ENCODE assay signal across 25 mouse cellular contexts in the genomic region with DNA sequence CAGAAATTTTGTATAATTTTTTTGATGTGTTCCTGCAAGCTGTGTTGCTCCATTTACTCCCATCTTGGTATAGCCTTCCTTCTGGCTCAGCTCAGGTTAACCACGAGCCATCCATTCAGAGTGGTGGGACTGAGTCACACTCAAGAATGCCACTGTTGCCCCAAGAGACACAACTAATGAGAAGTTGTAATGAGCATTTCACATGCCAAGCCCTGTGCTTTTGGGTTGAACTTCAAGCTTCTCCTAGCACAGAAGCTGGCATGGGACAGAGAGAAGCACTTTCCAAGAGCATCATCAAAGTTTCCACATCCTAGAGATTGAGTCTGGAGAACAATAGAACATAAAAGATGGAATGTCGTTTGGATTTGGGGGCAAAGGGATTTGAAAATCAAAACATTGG.
DNase-seq lines count a peak whose midpoint lies in the region; ATAC-seq and TF ChIP-seq lines count a peak whose summit lies in the region.
"Had no signal": no experiment of that assay in that cellular context is flagged by ENCODE, and none has a peak within 500 bp of the region (broad histone marks: within the 10 kb centered on the region; RNA-seq: fewer than 3 reads in every experiment).

No protein-coding gene starts in this region.

- no peak for TF ChIP-seq POLR2A in embryonic fibroblast, embryonic 13.5 days (IDR thresholded peaks at IDR 0.05; ENCODE audit: low read depth, low read length)

- H3K79me3 ChIP-seq in C2C12 (ENCODE audit: low read depth) = no peaks in the 10 kb centered on the region

- H3K36me3 ChIP-seq in C2C12 (ENCODE audit: control insufficient read depth, insufficient read depth) = peaks cover 6% of the 10 kb centered on the region
- H3K36me3 ChIP-seq in kidney, embryonic 16.5 days (ENCODE audit: insufficient read depth, low read length) = no peaks in the 10 kb centered on the region
- H3K36me3 ChIP-seq: embryonic facial prominence, embryonic 13.5 days; embryonic facial prominence, embryonic 15.5 days; forebrain, embryonic 10.5 days; forebrain, embryonic 12.5 days had no signal

- no peak overlapping the region for H3ac ChIP-seq in C2C12 (ENCODE audit: control insufficient read depth, insufficient read length, low read depth)

- no peak overlapping the region for H3K9ac ChIP-seq in kidney, embryonic 16.5 days (replicated peaks; ENCODE audit: low read length)
- H3K9ac ChIP-seq: embryonic facial prominence, embryonic 13.5 days; embryonic facial prominence, embryonic 15.5 days; forebrain, embryonic 12.5 days had no signal

- H3K27ac ChIP-seq in embryonic fibroblast, embryonic 13.5 days (ENCODE audit: insufficient read depth, low read length) = peak overlapping the region; percentile 86
- no peak overlapping the region for H3K27ac ChIP-seq in kidney, embryonic 16.5 days (ENCODE audit: low read length)
- H3K27ac ChIP-seq: embryonic facial prominence, embryonic 15.5 days; forebrain, embryonic 10.5 days; forebrain, embryonic 12.5 days had no signal

- H3K27me3 ChIP-seq in C2C12 (ENCODE audit: control insufficient read depth, insufficient read depth, insufficient read length) = no peaks in the 10 kb centered on the region
- H3K27me3 ChIP-seq in kidney, embryonic 16.5 days (ENCODE audit: insufficient read depth, low read length) = no peaks in the 10 kb centered on the region
- H3K27me3 ChIP-seq: embryonic facial prominence, embryonic 13.5 days; embryonic facial prominence, embryonic 15.5 days; forebrain, embryonic 12.5 days had no signal

- WGBS in kidney, embryonic 16.5 days = 67% methylated on average over 2 of the region's 2 CpGs

- H3K9me3 ChIP-seq in kidney, embryonic 16.5 days (ENCODE audit: low read length) = no peaks in the 10 kb centered on the region
- H3K9me3 ChIP-seq: embryonic facial prominence, embryonic 13.5 days; embryonic facial prominence, embryonic 15.5 days; forebrain, embryonic 10.5 days; forebrain, embryonic 12.5 days had no signal

- peaks cover 39% of the 10 kb centered on the region for H3K4me1 ChIP-seq in embryonic fibroblast, embryonic 13.5 days (ENCODE audit: control insufficient read depth, insufficient read depth, low read length)
- no peaks in the 10 kb centered on the region for H3K4me1 ChIP-seq in kidney, embryonic 16.5 days (ENCODE audit: insufficient read depth, low read length)
- H3K4me1 ChIP-seq: forebrain, embryonic 12.5 days had no signal

- no peak overlapping the region for H3K4me2 ChIP-seq in kidney, embryonic 16.5 days (replicated peaks; ENCODE audit: low read depth, low read length)
- H3K4me2 ChIP-seq: embryonic facial prominence, embryonic 13.5 days; embryonic facial prominence, embryonic 15.5 days; forebrain, embryonic 12.5 days had no signal

- no peak for TF ChIP-seq CTCF in C2C12 (IDR thresholded peaks at IDR 0.05; ENCODE audit: control insufficient read depth, insufficient read depth, insufficient read length)
- no peak for TF ChIP-seq CTCF in embryonic fibroblast, embryonic 13.5 days (IDR thresholded peaks at IDR 0.05; ENCODE audit: borderline replicate concordance, insufficient read depth, low read length)

- DNase-seq in 3134 (ENCODE audit: extremely low read depth, insufficient read length, low spot score) (peak; percentile 29), NIH3T3 (ENCODE audit: low read depth) (peak; percentile 34)
- DNase-seq in layer of hippocampus, postnatal 10 days (ENCODE audit: low spot score in 2 of 2) = no peak
- DNase-seq in frontal cortex, postnatal 25 days (ENCODE audit: low spot score in 2 of 2) = no peak
- DNase-seq: adrenal gland, adult 2 months; adrenal gland, postnatal 10 days; adrenal gland, postnatal 25 days; B cell, adult 2 months; cerebellum, adult 11 months; cerebellum, adult 18-20 months; cerebellum, adult 8-10 months; cerebellum, adult 9-11 months; cerebellum, postnatal 14 days; cerebellum, postnatal 36 days; embryo, embryonic 11 days had no signal

- H3K4me3 ChIP-seq in C2C12 (ENCODE audit: insufficient read depth, poor library complexity, severe bottlenecking) = no peak overlapping the region
- no peak overlapping the region for H3K4me3 ChIP-seq in embryonic fibroblast, embryonic 13.5 days (ENCODE audit: insufficient read depth, low read length)
- H3K4me3 ChIP-seq in kidney, embryonic 16.5 days (ENCODE audit: low read length) = no peak overlapping the region
- H3K4me3 ChIP-seq: embryonic facial prominence, embryonic 13.5 days; embryonic facial prominence, embryonic 15.5 days; forebrain, embryonic 10.5 days; forebrain, embryonic 12.5 days had no signal

- ATAC-seq in activated CD4-positive, CD25-positive, alpha-beta regulatory T cell, adult 4 months = no peak
- no peak for ATAC-seq in kidney, embryonic 16.5 days (ENCODE audit: low FRiP score, low TSS enrichment)
- ATAC-seq: forebrain, embryonic 14.5 days; forebrain, embryonic 16.5 days had no signal

- H3K79me2 ChIP-seq in C2C12 (ENCODE audit: control insufficient read depth, insufficient read depth) = no peaks in the 10 kb centered on the region

TF ChIP-seq in C2C12, 6 proteins besides CTCF, POLR2A, EP300 and RAD21:
- TF ChIP-seq CEBPB (IDR thresholded peaks at IDR 0.05; ENCODE audit: low read depth) = no peak
- TF ChIP-seq FOSL1 (IDR thresholded peaks at IDR 0.05; ENCODE audit: insufficient read depth, low read length, poor library complexity, severe bottlenecking) = peak; percentile 14

Comparison
In these comparisons a context has a peak if more than half of its experiments do, and no peak if none do; other contexts are left out.
1. DNase-seq: peak in 3134 (single experiment) and NIH3T3 (single experiment); none in layer of hippocampus, postnatal 10 days (0 of 2) and frontal cortex, postnatal 25 days (0 of 2).